In the genomic region with DNA sequence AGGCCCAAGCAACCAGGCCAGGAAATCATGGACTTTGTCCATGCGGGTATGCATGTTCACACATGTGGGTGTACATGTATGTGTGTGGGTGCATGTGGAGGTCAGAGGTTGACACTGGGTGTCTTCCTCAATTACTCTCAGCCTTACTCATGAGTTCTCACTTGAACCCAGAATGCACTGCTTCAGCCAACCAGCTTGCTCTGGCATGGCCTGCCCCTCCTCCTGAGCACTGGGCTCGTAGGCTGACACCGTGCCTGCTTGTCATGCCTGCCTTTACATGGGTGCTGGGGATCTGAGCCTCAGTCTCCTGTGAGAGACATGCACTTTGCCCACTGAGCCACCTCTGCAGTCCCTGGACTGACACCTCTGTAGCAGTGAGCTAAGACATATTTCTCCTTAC, we compare ENCODE assay signal across 19 mouse cellular contexts. TPM values are rescaled to one million over a fixed set of nuclear protein-coding genes. Genes with fewer than 3 reads are reported as not detected.
A peak's percentile ranks its signal among the peaks of the same experiment; 100 is the strongest.
DNase-seq lines count a peak whose midpoint lies in the region; ATAC-seq and TF ChIP-seq lines count a peak whose summit lies in the region.
"Had no signal": no experiment of that assay in that cellular context is flagged by ENCODE, and none has a peak within 500 bp of the region (broad histone marks: within the 10 kb centered on the region; RNA-seq: fewer than 3 reads in every experiment).

No protein-coding gene starts in this region.

- no peak for DNase-seq in liver, embryonic 13.5 days
- DNase-seq in liver: no peak
- peak; percentile 22 for DNase-seq in CD4-positive, CD25-positive, alpha-beta regulatory T cell, adult 2 months (ENCODE audit: low read depth, low spot score)
- DNase-seq in thymus, postnatal 25 days: no peak
- no peak for DNase-seq in heart, adult 18-20 months
- no peak for DNase-seq in heart, adult 2 months
- DNase-seq: adrenal gland, postnatal 14 days; cerebellum, postnatal 10 days; kidney, postnatal 14 days; right cerebral cortex, postnatal 14 days had no signal

- no peaks in the 10 kb centered on the region; the same call in 1 of the 2 replicates for H3K4me1 ChIP-seq in liver, embryonic 13.5 days (replicated peaks)
- H3K4me1 ChIP-seq in bone marrow, adult 2 months (ENCODE audit: control insufficient read depth, insufficient read depth, low read length): peaks cover 1% of the 10 kb centered on the region; the same call in 1 of the 2 replicates
- peaks cover 46% of the 10 kb centered on the region for H3K4me1 ChIP-seq in olfactory bulb, adult 2 months (ENCODE audit: control insufficient read depth, insufficient read depth, low read length)
- H3K4me1 ChIP-seq in heart, adult 2 months (ENCODE audit: control insufficient read depth, insufficient read depth, low read length): no peaks in the 10 kb centered on the region
- H3K4me1 ChIP-seq: embryonic facial prominence, embryonic 10.5 days; liver, embryonic 15.5 days; midbrain, embryonic 12.5 days had no signal

- no peak for TF ChIP-seq CTCF in bone marrow, adult 2 months (IDR thresholded peaks at IDR 0.05; ENCODE audit: control insufficient read depth, insufficient read depth, low read length)
- no peak for TF ChIP-seq CTCF in olfactory bulb, adult 2 months (IDR thresholded peaks at IDR 0.05; ENCODE audit: insufficient read depth, low read depth, low read length)
- no peak for TF ChIP-seq CTCF in heart, adult 2 months (IDR thresholded peaks at IDR 0.05)

- no peak overlapping the region for H3K4me2 ChIP-seq in liver, embryonic 13.5 days
- H3K4me2 ChIP-seq: forebrain, embryonic 15.5 days; heart, embryonic 11.5 days; liver, embryonic 15.5 days; midbrain, embryonic 12.5 days had no signal

- H3K79me2 ChIP-seq in heart, adult 2 months (replicated peaks; ENCODE audit: control insufficient read depth, insufficient read depth, low read length): no peaks in the 10 kb centered on the region

- intact Hi-C loops in heart, adult 2 months (cut with DNase I): loop anchor here (1.0 kb wide), 1 partner anchor 8 kb away; no protein-coding TSS in a partner anchor

- TF ChIP-seq EP300 in heart, adult 2 months (IDR thresholded peaks at IDR 0.05; ENCODE audit: insufficient read depth, low read depth, low read length): no peak

- TF ChIP-seq POLR2A in bone marrow, adult 2 months (IDR thresholded peaks at IDR 0.05; ENCODE audit: borderline replicate concordance, control insufficient read depth, low read depth, low read length): peak; percentile 28; the same call in 1 of the 2 replicates
- no peak for TF ChIP-seq POLR2A in olfactory bulb, adult 2 months (IDR thresholded peaks at IDR 0.05; ENCODE audit: insufficient read depth, low read depth, low read length)
- TF ChIP-seq POLR2A in heart, adult 2 months (IDR thresholded peaks at IDR 0.05; ENCODE audit: insufficient read depth, low read depth, low read length): no peak

- WGBS in liver, embryonic 13.5 days (ENCODE audit: insufficient replicate concordance): 84% methylated on average over 3 of the region's 3 CpGs
- 95% methylated on average over 3 of the region's 3 CpGs for WGBS in bone marrow, adult 2 months
- 74% methylated on average over 3 of the region's 3 CpGs for WGBS in olfactory bulb, adult 2 months
- 98% methylated on average over 3 of the region's 3 CpGs for WGBS in heart, adult 2 months

- H3K9ac ChIP-seq in liver, embryonic 13.5 days: no peak overlapping the region
- H3K9ac ChIP-seq in heart, adult 2 months (ENCODE audit: low read depth, low read length): no peak overlapping the region
- H3K9ac ChIP-seq: forebrain, embryonic 15.5 days; liver, embryonic 15.5 days; midbrain, embryonic 12.5 days had no signal

- H3K4me3 ChIP-seq in liver, embryonic 13.5 days (replicated peaks): no peak overlapping the region
- no peak overlapping the region for H3K4me3 ChIP-seq in bone marrow, adult 2 months (replicated peaks; ENCODE audit: control insufficient read depth, low read depth, low read length)
- H3K4me3 ChIP-seq in olfactory bulb, adult 2 months (ENCODE audit: insufficient read depth, low read depth, low read length): no peak overlapping the region
- no peak overlapping the region for H3K4me3 ChIP-seq in heart, adult 2 months
- H3K4me3 ChIP-seq: embryonic facial prominence, embryonic 10.5 days; forebrain, embryonic 15.5 days; liver, embryonic 15.5 days; midbrain, embryonic 12.5 days had no signal

- H3K9me3 ChIP-seq in liver, embryonic 13.5 days (replicated peaks): no peaks in the 10 kb centered on the region
- H3K9me3 ChIP-seq: embryonic facial prominence, embryonic 10.5 days; forebrain, embryonic 15.5 days; liver, embryonic 15.5 days; midbrain, embryonic 12.5 days had no signal

- H3K27ac ChIP-seq in liver, embryonic 13.5 days: no peak overlapping the region
- H3K27ac ChIP-seq in bone marrow, adult 2 months (ENCODE audit: control insufficient read depth, insufficient read depth, low read depth, low read length, poor library complexity): peak overlapping the region; percentile 56; the same call in 1 of the 2 replicates
- peak overlapping the region; percentile 29; the same call in 1 of the 2 replicates for H3K27ac ChIP-seq in olfactory bulb, adult 2 months (ENCODE audit: insufficient read depth, low read depth, low read length)
- no peak overlapping the region for H3K27ac ChIP-seq in heart, adult 2 months
- H3K27ac ChIP-seq: embryonic facial prominence, embryonic 10.5 days; forebrain, embryonic 15.5 days; hindbrain, postnatal 0 days; liver, embryonic 15.5 days; midbrain, embryonic 12.5 days had no signal

- ATAC-seq in liver, embryonic 13.5 days (ENCODE audit: low read depth): peak; percentile 21; the same call in 1 of the 2 replicates
- ATAC-seq: forebrain, embryonic 15.5 days; hindbrain, postnatal 0 days; lung, postnatal 0 days had no signal

- H3K36me3 ChIP-seq in liver, embryonic 13.5 days: peaks cover 7% of the 10 kb centered on the region
- no peaks in the 10 kb centered on the region for H3K36me3 ChIP-seq in heart, adult 2 months (ENCODE audit: control insufficient read depth, insufficient read depth, low read length)
- H3K36me3 ChIP-seq: embryonic facial prominence, embryonic 10.5 days; forebrain, embryonic 15.5 days; midbrain, embryonic 12.5 days had no signal

- H3K27me3 ChIP-seq in liver, embryonic 13.5 days: peaks cover 15% of the 10 kb centered on the region
- H3K27me3 ChIP-seq in heart, adult 2 months (ENCODE audit: control insufficient read depth, insufficient read depth, low read length): no peaks in the 10 kb centered on the region
- H3K27me3 ChIP-seq: forebrain, embryonic 15.5 days had no signal

RNA-seq across cellular contexts. Expression of a gene that starts 54.3 kb away (rescaled TPM):
- 0.35 and 0.63 TPM in 2 replicates for polyA plus RNA-seq in liver, embryonic 13.5 days (2015; fragmentation: Nextera tagmentation; extraction: Ambion mirVana)
- polyA plus RNA-seq in bone marrow, adult 2 months (2011; ENCODE audit: insufficient read depth, insufficient read length, low replicate concordance, missing spikeins): 1.4 and 5.1 TPM in 2 replicates
- polyA plus RNA-seq in olfactory bulb, adult 2 months (2012; ENCODE audit: insufficient read depth, insufficient read length, low replicate concordance, missing spikeins): 150 and 183 TPM in 2 replicates
- total RNA-seq in heart, adult 18-20 months (2021): 1 to 10 TPM; 7.2 to 8.1 TPM
- 1 to 10 TPM; 4.8 to 5.2 TPM for total RNA-seq in heart, adult 2 months (2021)
- polyA plus RNA-seq in heart, adult 2 months (2012; rRNA removed): 10.7 and 12.9 TPM in 2 replicates

RNA-seq across cellular contexts. Expression of a gene that starts 56.4 kb away (rescaled TPM):
- polyA plus RNA-seq in liver, embryonic 13.5 days (2015; fragmentation: Nextera tagmentation; extraction: Ambion mirVana): 22.4 and 23.6 TPM in 2 replicates
- 24.6 and 30.8 TPM in 2 replicates for polyA plus RNA-seq in bone marrow, adult 2 months (2011; ENCODE audit: insufficient read depth, insufficient read length, low replicate concordance, missing spikeins)
- polyA plus RNA-seq in olfactory bulb, adult 2 months (2012; ENCODE audit: insufficient read depth, insufficient read length, low replicate concordance, missing spikeins): not detected in 2 replicates
- 10 to 100 TPM; 59.5 to 71.5 TPM for total RNA-seq in heart, adult 18-20 months (2021)
- total RNA-seq in heart, adult 2 months (2021): 10 to 100 TPM; 53.4 to 62.2 TPM
- 46.3 and 71.2 TPM in 2 replicates for polyA plus RNA-seq in heart, adult 2 months (2012; rRNA removed)

Comparison
In these comparisons a context has a peak if more than half of its experiments do, and no peak if none do; other contexts are left out.
1. H3K27ac ChIP-seq: peak in bone marrow, adult 2 months (single experiment) and olfactory bulb, adult 2 months (single experiment); none in liver, embryonic 13.5 days (single experiment) and heart, adult 2 months (single experiment).
2. RNA of a gene that starts 54.3 kb away (polyA plus RNA-seq): 150 to 183 TPM in olfactory bulb, adult 2 months; 10.7 to 12.9 TPM in heart, adult 2 months, 1.4 to 5.1 TPM in bone marrow, adult 2 months and 0.35 to 0.63 TPM in liver, embryonic 13.5 days; every median in the first group is over 10 times any median in the second.
3. RNA of a gene that starts 56.4 kb away (polyA plus RNA-seq): 46.3 to 71.2 TPM in heart, adult 2 months, 24.6 to 30.8 TPM in bone marrow, adult 2 months and 22.4 to 23.6 TPM in liver, embryonic 13.5 days; not detected in olfactory bulb, adult 2 months; every median in the first group is over 10 times any median in the second.